Mouse (Mus musculus) frontal cortex, postnatal 14 days (tissue): Measurements from ENCODE around the gene Fermt2.
"Not testable (repeated sequence)": the region's sequence is repeated elsewhere in the genome, so short reads cannot be mapped to it uniquely, and the experiment has no call there.

ENCODE experiments used
- DNase-seq, 2 experiments: peaks; one replicate each; pipeline ENCODE4 v3.0.0; 2022; ENCODE audit warnings: low spot score in 2 of 2

Fermt2 gene

DNA sequence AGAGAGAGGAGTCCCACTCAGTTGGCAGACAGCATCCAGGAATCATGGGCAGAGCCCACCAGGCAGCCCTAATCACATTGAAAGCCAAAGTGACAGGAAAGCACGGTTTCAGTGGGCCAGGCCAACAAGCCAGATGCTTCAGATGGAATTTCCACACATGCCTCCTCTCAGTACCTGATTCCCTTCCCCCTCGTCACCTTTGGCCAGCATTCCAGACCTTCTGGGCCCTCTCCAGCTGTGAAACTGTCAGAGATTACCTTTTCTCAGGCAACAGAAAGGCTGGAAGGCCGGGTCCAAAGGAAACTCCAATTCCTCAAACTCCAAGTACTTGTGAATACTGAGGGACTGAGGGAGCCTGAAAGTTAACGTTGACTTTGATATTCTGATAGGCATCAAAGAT lies 19.1 kb downstream of the Fermt2 start:
- DNase-seq: no peak

DNA sequence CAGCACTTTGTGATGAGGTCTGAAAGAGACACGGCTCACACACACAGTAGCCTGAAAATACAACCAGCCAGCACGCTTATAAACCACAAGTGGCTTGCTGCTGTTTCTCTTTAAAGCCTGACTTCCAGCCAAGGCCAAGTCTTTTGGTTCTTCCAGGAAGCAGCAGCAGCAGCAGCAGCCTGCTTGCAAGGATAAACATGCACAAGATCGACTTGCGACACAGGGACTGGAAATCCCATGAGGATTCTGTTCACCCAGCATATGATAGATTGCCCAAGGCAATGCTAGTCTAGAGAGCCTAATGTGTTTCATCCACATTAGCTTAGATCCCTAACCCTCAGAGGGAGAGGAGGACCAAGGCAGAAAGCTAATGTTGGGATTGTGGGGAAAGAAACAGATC lies 22.0 kb downstream of the Fermt2 start:
- no peak for DNase-seq

DNA sequence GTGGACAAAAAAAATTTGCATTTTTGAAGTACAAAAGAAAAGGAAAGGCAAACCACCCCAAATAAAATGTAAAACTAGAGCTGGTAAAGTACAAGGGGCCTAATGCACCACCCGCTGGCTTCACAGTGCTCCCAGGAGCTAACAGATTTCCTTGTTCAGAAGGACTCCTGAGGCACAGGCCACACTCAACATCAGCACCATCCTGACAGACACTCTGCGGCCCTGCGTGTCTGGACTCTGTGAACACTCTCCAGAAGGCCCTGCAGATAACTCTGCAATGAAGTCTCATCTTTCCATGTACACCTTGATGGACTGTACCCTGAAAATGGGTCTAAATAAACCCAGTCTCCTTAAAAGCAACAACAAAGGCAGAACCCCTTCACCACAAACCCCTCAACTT lies 22.5 kb downstream of the Fermt2 start:
- DNase-seq: no peak

DNA sequence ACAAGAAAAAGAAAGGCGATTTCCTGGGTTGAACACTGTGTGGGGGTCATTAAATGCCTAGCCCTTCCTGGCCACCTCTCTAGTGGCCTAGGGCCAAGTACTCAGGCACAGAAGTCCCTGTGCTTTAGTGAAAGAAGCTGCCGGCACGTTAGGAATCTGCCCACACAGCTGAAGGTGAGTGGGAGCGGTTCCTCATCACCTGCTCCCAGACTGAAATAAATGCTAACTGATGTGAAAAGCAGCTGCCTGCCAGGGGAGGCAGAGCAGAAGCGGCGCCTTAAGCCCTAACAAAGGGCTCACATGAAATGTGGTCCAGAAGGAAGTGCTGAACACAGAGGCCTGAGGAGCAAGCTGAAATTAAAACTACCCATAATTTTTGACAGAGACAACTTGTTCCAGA lies 22.9 kb downstream of the Fermt2 start:
- DNase-seq: no peak

DNA sequence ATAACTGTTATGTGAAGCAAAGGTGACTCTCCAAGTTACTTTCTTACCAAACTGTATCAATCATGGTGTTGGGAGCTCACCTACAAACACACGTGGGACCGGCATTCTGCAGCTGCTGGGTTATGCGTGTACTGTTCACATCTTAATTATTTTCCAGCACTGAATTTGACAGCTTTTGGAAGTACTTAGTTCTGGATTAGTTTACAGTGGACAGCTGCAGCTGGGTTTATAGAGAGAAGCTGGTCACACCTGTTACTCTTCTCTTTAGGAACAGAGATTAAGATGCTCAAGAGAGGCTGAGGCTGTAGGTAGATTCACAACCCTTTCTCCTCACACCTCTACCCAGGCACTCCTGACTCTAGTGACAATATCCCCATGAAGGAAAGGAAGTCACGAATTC lies 23.8 kb downstream of the Fermt2 start:
- no peak for DNase-seq

DNA sequence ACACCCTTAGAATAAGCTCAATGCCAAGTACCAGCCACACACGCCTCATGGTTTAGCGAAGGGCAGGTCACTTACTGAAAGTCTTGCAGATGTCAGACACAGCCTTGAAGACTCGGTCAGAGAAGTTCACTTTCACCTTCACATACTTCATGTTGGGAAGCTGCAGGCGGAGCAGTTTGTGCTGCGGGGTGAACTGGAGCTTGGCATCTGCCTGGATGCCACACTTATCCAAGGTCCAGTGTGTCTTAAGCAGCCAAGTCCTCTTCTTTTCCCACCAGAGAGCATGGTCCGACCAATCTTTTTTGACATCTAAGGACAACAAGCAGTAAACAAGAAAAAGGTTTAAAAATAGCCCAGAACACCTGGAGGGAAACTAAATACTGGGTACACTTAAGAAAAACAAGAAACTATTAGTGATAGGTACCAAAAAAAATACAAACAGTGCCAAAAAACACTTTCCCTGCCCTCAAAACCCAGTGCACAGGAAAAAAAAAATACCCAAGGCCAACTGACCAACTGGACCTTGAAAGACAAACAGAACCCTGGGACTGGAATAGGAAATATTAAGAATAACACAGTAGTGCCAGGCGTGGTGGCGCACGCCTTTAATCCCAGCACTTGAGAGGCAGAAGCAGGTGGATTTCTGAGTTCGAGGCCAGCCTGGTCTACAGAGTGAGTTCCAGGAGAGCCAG lies 25.4 kb downstream of the Fermt2 start:
- DNase-seq: no peak

DNA sequence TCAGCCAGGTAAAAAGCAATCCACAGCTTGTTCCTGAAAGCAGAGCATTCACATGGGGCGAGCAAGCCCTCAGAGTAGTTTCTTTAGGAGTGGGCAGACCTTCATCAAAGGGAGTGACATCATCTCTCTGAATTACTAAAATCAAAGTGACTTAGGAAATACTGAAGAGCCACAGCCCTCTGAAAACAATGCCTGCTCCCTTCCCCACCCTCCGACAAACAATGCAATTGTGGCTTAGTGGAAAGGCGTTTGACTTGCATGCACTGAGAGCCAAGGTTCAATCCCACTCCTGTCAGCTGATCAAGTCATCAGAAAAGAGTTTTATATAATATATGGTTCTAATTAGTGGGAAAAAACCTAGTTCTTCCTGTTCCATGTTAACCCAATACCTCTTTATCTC lies 26.0 kb downstream of the Fermt2 start:
- no peak for DNase-seq

DNA sequence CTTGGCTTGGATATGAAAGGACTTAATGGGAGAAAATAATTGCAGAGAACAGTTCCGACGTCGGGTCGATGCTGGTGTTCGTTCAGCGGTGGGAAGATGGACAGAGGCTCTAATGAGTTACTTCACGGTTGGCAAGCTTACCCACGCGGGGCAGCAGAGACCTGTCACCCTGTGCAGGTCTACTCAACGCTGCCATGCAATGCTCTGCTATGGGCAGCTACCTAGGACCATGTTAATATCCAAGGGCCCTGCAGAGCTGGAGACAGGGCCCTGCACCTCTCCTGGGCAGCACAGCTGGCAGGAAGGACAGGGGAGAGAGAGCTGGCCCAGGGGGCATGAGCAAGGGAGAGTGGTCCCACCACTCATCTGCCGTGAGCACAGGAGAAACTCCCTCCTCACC lies 29.9 kb downstream of the Fermt2 start:
- DNase-seq: no peak

DNA sequence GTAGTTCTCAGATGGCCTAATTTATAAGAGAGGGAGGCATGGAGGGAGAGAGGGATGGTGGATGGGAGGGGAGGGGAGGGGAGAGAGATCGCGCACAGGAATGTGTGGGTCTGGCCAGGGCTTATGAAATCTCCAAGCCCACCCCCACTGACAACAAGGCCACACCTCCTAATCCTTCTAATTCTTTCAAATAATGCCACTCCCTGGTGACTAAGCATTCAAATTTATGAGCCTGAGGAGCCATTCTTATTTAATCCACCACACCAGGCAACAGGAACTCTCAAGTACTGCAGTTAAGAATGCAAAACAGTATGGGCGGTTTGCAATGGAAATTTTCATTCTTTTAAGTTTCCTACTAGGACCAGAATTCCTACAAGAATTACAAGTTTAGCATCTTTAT lies 32.8 kb downstream of the Fermt2 start:
- DNase-seq: no peak

DNA sequence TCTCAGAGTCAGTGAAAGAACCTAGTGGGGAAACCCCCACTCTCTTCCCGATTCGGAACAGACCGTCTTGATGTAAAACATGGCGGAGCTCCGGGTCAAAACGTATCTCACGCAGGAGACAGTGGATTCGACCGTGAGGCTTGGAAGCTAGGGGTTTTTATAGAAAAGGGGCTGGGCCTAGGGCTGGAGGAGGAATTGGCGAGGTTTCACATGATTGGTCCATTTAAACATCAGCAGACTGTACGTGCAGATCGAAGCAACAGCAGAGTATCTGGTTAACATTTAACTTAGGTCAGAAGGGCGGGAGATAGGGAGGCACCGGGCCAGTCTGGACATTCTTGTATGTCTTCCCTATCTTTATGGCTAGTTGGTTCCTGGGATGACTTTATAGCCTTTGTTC lies 34.1 kb downstream of the Fermt2 start:
- DNase-seq: not testable (repeated sequence)

DNA sequence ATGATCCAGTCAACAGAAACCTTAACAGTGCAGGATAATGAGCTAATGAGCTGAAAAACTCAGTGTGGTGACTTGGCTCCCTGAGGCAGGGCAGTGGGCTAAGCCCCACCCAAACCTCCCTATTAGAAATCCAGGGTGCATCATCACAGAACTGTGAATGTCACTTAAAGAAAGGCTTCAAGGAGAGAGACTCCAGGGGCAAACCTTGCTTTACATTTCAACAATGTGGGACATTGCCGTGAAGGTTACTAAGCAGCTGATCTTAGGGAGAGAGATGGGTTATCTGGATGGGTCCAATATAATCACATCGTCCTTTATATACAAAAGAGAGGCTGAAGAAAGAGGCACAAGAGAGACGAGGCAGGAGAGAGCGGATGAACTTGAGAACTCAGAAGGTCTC lies 36.0 kb downstream of the Fermt2 start:
- DNase-seq: no peak

DNA sequence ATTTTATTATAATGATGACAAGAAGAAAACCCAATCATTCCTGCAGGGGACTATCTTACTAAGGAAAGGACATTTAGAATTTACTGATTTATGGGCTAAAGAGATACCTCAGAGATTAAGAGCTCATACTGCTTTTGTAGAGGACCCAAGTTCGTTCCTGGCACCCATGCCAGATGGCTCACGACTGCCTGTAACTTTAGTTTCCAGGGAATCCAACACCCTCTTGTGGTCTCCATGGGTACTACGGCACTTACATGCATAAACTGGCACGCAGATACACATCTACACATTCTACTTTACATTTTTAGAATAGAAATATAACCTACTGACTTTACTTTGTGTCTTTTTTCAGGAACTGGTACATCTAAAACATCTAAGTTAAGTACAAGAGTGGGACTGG lies 37.2 kb downstream of the Fermt2 start:
- no peak for DNase-seq

DNA sequence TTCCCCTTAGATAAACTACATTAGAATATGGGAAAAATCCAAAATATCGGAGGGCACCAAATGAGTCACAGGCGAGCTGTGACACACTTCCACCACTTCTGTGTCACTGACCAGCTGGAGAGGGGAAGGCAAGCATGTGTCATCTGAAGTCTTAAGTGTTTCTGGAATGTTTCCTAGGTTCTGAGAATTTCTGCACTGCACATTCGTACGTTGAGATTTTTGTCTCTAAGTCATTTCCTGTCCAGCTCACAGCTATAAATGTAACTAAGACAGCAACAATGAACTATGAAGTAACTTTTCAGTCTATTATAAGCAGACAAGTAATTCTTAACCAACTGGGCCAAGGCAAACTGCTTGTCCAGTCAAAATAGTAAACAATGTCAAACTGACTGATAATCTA lies 37.9 kb downstream of the Fermt2 start:
- DNase-seq: no peak

DNA sequence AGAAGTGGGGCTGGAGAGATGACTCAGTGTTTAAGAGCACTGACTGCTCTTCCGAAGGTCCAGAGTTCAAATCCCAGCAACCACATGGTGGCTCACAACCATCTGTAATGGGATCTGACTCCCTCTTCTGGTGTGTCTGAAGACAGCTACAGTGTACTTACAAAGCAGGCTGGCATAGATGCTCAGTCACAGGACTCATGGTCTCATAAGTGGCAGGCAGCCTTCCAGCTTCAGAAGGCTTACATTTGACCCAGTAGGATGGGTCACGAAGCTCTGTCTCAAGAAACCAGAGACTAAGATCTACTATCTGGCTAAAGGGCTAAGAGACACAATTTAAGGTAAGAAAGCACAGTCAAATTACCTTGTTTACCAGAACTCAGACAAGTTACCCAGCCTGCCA lies 42.7 kb downstream of the Fermt2 start:
- DNase-seq: not testable (repeated sequence)

DNA sequence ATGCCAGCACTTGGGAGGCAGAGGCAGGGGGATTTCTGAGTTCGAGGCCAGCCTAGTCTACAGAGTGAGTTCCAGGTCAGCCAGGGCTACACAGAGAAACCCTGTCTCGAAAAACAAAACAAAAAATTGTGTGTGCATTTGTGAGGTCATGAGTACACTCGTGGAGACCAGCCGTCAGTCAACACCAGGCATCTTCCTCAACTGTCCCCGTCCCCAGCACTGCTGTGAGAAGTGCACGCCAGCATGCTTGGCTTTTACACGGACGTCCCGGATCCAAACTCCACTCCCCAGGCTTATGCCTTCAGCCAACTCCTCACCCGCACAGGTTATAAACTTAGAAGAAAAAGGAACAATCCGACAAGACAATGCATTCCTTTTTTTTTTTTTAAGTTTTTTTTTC lies 46.6 kb downstream of the Fermt2 start:
- not testable (repeated sequence) for DNase-seq

DNA sequence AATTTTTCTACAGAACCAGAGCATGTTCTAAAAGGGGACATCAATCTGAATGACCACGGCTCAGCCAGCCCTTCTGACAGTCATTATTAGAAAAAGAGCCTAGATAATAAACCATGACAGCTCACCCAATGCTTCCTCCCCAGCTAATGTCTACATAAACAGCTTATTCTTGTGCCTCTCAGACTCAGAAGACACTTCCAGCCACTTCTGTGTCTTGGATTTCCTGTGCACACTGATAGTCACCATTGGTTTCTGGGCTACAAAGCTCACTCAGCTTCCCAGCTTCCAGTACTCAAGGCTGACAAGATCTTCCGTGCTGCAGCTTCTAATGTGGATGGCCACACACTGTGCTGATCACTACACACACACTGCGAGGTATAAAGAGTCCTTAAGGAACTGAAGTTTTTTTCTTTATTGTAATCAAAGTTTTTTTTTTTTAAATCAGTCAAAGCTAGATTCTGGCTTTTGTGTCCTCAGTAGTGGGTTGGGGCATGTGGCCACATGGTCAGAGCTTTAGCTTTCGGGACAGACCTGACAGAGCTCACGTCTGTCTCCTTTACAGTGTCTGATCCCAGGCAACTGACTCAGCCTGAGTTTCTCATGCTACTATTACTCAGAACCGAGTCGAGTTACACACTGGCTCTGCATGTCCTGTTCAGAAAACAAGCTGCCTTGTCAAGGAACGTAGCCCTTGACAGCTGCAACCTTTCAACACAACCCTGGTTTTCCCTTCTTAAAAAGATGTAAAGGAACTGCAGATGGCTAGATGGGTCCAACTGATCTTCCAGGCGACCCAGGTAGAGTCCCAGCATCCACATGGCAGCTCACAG lies 50.7 kb downstream of the Fermt2 start:
- DNase-seq: no peak

DNA sequence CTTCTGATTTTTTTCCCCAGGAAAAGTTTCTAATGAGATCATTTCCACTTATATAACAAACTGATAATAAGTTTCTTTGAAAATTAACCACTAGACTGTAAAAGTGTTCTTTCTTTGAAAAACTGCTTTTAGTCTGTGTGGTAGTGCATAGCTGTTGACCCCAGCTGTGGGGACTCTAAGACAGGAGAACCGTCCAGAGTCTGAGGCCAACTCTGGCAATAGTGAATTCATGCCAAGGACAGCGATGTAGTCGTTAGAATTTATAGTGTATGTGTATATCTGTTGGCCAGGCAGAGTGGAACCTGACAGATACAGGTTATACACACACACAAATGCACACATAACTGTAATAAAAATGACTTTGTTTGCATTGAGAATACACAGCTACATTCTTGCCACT lies 51.4 kb downstream of the Fermt2 start:
- no peak for DNase-seq

DNA sequence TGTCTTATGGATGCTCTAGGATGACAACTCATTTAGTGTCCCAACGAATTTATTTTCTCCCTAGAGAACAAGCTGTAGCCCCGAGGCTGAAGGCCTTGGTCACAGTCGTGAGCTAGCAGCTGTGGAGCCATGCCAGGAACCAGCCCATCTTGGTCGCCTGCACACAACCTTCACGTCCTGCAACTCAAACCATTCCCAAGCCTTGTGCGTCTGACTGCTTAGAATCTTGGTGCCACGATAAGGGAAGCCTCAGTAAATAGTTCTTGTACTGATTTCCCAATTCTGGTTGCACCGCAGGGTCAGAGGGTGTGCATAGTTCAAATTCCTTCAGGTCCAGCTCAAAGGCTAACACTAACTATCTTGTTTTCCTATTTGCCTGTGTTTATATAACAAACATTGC lies 52.3 kb downstream of the Fermt2 start:
- DNase-seq: no peak

DNA sequence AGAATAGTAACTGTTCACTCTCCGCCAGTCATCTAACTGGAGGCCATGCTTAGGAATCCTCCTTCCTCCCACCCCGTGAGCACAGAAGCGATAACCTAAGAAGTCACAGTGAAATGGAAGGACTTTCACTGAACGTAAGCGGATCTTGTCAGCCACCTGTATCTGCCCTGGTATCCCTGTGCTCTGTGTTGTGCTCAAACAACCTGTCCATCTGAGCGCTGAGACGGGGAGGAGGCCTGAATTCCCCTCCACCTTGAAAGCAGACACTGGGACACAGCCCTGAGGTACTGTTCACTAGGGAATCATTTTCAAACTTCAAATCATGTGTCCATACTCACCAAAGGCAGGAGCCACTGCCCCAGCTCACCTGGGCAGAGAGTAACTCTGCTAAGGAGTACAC lies 52.9 kb downstream of the Fermt2 start:
- no peak for DNase-seq

DNA sequence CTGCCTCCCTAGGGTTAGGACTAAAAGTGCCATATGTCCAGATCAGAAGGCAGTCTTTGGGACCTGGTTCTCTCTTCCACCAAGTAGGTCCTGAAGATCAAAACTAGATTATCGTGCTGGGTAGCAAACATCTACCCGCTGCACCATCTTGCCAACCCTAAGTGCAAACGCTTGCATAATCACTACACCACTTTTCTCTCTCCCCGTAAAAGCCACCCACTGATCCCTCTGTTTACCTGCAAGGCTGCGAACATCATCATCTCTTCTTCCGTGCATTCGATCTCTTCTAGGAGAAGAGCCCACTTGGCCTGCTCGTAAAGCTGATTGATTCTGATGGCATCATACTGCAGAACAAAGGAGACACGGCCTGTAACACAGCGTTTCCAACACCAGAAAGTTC lies 57.4 kb downstream of the Fermt2 start:
- no peak for DNase-seq

DNA sequence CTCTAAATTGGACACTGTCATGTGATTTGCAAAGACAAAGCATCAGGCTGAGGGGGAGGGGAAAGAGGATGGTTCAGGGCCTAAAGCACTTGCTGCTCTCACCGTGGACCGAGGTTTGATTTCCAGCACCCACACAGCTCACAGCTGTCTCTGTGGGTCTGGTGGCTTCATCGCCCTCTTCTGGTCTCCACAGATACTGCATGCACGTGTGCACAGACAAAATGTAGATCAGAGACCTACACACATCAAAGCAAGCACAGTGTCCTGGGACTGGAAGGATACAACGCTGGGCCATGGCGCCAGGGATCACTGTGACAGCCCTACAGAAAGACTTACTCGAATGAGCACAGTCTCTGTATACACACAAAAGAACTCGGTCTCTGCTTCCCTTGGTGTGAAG lies 60.5 kb downstream of the Fermt2 start:
- no peak for DNase-seq

DNA sequence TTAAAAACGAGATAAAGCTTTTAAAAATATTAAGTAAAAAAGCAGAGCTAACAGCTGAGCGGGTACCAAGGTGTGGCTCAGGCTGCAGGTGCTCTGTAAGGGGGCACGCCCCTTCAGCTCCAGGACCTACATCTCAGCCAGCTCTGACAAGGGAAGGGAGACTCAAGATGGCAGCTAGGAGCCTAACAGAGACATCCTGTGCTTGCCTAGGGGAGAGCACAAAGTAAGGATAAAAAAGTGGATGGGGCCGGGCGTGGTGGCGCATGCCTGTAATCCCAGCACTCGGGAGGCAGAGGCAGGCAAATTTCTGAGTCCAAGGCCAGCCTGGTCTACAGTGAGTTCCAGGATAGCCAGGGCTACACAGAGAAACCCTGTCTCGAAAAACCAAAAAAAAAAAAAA lies 63.5 kb downstream of the Fermt2 start:
- DNase-seq: not testable (repeated sequence)
